ENCODE assay signal across 21 mouse cellular contexts in the genomic region with DNA sequence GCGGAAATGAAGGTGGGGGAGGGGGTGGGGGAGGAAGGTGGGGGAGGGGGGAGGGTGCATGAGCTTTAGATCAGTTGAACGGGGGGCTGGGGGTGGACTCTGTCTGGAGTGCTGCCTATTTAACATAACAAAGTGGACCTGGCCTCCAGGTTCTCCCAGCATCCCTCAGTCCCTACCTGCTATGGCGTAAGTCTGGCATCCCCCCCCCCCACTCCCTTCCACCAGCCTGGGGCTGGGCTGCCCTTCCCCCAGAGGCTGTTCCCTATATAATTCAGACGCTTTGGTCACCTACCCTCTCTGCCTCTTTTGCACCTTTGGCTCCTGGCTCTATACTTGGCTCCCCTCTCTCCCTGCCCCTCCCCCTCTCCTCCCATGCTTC. TPM values are rescaled to one million over a fixed set of nuclear protein-coding genes. Genes with fewer than 3 reads are reported as not detected.
DNase-seq lines count a peak whose midpoint lies in the region; ATAC-seq and TF ChIP-seq lines count a peak whose summit lies in the region.
"Had no signal": no experiment of that assay in that cellular context is flagged by ENCODE, and none has a peak within 500 bp of the region (broad histone marks: within the 10 kb centered on the region; RNA-seq: fewer than 3 reads in every experiment).

No protein-coding gene starts in this region.

- H3K9ac ChIP-seq in forebrain, postnatal 0 days = no peak overlapping the region
- no peak overlapping the region for H3K9ac ChIP-seq in neural tube, embryonic 11.5 days (ENCODE audit: low read length)
- no peak overlapping the region for H3K9ac ChIP-seq in neural tube, embryonic 15.5 days (replicated peaks)
- H3K9ac ChIP-seq: lung, embryonic 15.5 days had no signal

- H3K27ac ChIP-seq in forebrain, embryonic 10.5 days = peak overlapping the region; percentile 71
- no peak overlapping the region for H3K27ac ChIP-seq in forebrain, postnatal 0 days (ENCODE audit: low read depth, low read length)
- H3K27ac ChIP-seq in neural tube, embryonic 11.5 days (ENCODE audit: low read depth, low read length) = peak overlapping the region; percentile 40
- peak overlapping the region; percentile 67 for H3K27ac ChIP-seq in limb, embryonic 10.5 days
- H3K27ac ChIP-seq in neural tube, embryonic 15.5 days (replicated peaks) = peak overlapping the region; percentile 74
- H3K27ac ChIP-seq: lung, embryonic 15.5 days had no signal

- WGBS in forebrain, embryonic 10.5 days = 12% methylated on average over 4 of the region's 4 CpGs
- 3% methylated on average over 4 of the region's 4 CpGs for WGBS in forebrain, postnatal 0 days
- 3% methylated on average over 2 of the region's 4 CpGs for WGBS in neural tube, embryonic 11.5 days
- WGBS in limb, embryonic 10.5 days = 21% methylated on average over 4 of the region's 4 CpGs
- 5% methylated on average over 3 of the region's 4 CpGs for WGBS in neural tube, embryonic 15.5 days

- H3K9me3 ChIP-seq in forebrain, embryonic 10.5 days = no peaks in the 10 kb centered on the region
- H3K9me3 ChIP-seq in forebrain, postnatal 0 days (ENCODE audit: low read length) = no peaks in the 10 kb centered on the region
- no peaks in the 10 kb centered on the region for H3K9me3 ChIP-seq in neural tube, embryonic 11.5 days (ENCODE audit: control insufficient read depth, low read length)
- no peaks in the 10 kb centered on the region for H3K9me3 ChIP-seq in limb, embryonic 10.5 days (replicated peaks)
- peaks cover 3% of the 10 kb centered on the region; the same call in 1 of the 2 replicates for H3K9me3 ChIP-seq in neural tube, embryonic 15.5 days (replicated peaks)
- H3K9me3 ChIP-seq: lung, embryonic 15.5 days had no signal

- H3K4me1 ChIP-seq in forebrain, embryonic 10.5 days = peaks cover 19% of the 10 kb centered on the region
- no peaks in the 10 kb centered on the region; the same call in 1 of the 2 replicates for H3K4me1 ChIP-seq in forebrain, postnatal 0 days (ENCODE audit: insufficient read depth)
- peaks cover 10% of the 10 kb centered on the region for H3K4me1 ChIP-seq in neural tube, embryonic 11.5 days (ENCODE audit: control insufficient read depth, insufficient read depth, low read length)
- H3K4me1 ChIP-seq in limb, embryonic 10.5 days = peaks cover 34% of the 10 kb centered on the region
- peaks cover 9% of the 10 kb centered on the region for H3K4me1 ChIP-seq in neural tube, embryonic 15.5 days
- H3K4me1 ChIP-seq: lung, embryonic 15.5 days; megakaryocyte, embryonic 14.5 days had no signal

- no peak for ATAC-seq in forebrain, postnatal 0 days
- ATAC-seq in neural tube, embryonic 11.5 days (ENCODE audit: insufficient read depth, low FRiP score, low TSS enrichment) = peak; percentile 52
- 0 out of 2 replicates have a peak, but pooled peaks have one; percentile 6 for ATAC-seq in neural tube, embryonic 15.5 days (ENCODE audit: low FRiP score)

- no peak overlapping the region for H3K4me2 ChIP-seq in forebrain, postnatal 0 days (ENCODE audit: low read depth)
- H3K4me2 ChIP-seq in neural tube, embryonic 11.5 days (ENCODE audit: low read depth) = no peak overlapping the region
- no peak overlapping the region for H3K4me2 ChIP-seq in neural tube, embryonic 15.5 days
- H3K4me2 ChIP-seq: heart, embryonic 11.5 days; lung, embryonic 15.5 days had no signal

- H3K4me3 ChIP-seq in forebrain, embryonic 10.5 days = peak overlapping the region; percentile 2; the same call in 1 of the 2 replicates
- no peak overlapping the region for H3K4me3 ChIP-seq in forebrain, postnatal 0 days (ENCODE audit: low read depth, low read length)
- no peak overlapping the region for H3K4me3 ChIP-seq in neural tube, embryonic 11.5 days (ENCODE audit: low read depth, low read length)
- H3K4me3 ChIP-seq in limb, embryonic 10.5 days = no peak overlapping the region
- H3K4me3 ChIP-seq in neural tube, embryonic 15.5 days (replicated peaks) = no peak overlapping the region
- H3K4me3 ChIP-seq: erythroblast, embryonic 14.5 days; lung, embryonic 15.5 days; megakaryocyte, embryonic 14.5 days had no signal

- H3K36me3 ChIP-seq in forebrain, embryonic 10.5 days (replicated peaks) = no peaks in the 10 kb centered on the region
- no peaks in the 10 kb centered on the region for H3K36me3 ChIP-seq in forebrain, postnatal 0 days (ENCODE audit: insufficient read depth)
- no peaks in the 10 kb centered on the region for H3K36me3 ChIP-seq in neural tube, embryonic 11.5 days (ENCODE audit: control insufficient read depth, insufficient read depth, low read length)
- no peaks in the 10 kb centered on the region for H3K36me3 ChIP-seq in limb, embryonic 10.5 days
- no peaks in the 10 kb centered on the region for H3K36me3 ChIP-seq in neural tube, embryonic 15.5 days
- H3K36me3 ChIP-seq: lung, embryonic 15.5 days had no signal

- DNase-seq in forebrain, embryonic 10.5 days (ENCODE audit: extremely low spot score, low spot score) = no peak
- no peak for DNase-seq in forebrain, postnatal 0 days
- no peak for DNase-seq in neural tube, embryonic 11.5 days (ENCODE audit: low spot score)
- no peak for DNase-seq in neural tube, embryonic 10.5 days (ENCODE audit: extremely low spot score, low spot score)
- DNase-seq in limb, embryonic 10.5 days (ENCODE audit: low spot score) = no peak
- no peak for DNase-seq in thymus, postnatal 0 days (ENCODE audit: low spot score)
- no peak for DNase-seq in B cell, adult 2 months
- DNase-seq: adrenal gland, postnatal 14 days; cerebellum, adult 9-11 months; heart, postnatal 36 days; kidney, adult 11 months; liver; right cerebral cortex, adult 18-20 months; thymus, adult 2 months had no signal

- peaks cover 6% of the 10 kb centered on the region for H3K27me3 ChIP-seq in forebrain, embryonic 10.5 days (ENCODE audit: poor library complexity, severe bottlenecking)
- H3K27me3 ChIP-seq in forebrain, postnatal 0 days (ENCODE audit: insufficient read depth, low read length) = no peaks in the 10 kb centered on the region
- no peaks in the 10 kb centered on the region for H3K27me3 ChIP-seq in neural tube, embryonic 11.5 days (ENCODE audit: control insufficient read depth, insufficient read depth, low read length)
- no peaks in the 10 kb centered on the region for H3K27me3 ChIP-seq in limb, embryonic 10.5 days (ENCODE audit: low read depth, poor library complexity, severe bottlenecking)
- H3K27me3 ChIP-seq in neural tube, embryonic 15.5 days (replicated peaks) = no peaks in the 10 kb centered on the region
- H3K27me3 ChIP-seq: lung, embryonic 15.5 days had no signal

- no peak for TF ChIP-seq CTCF in forebrain, postnatal 0 days (IDR thresholded peaks at IDR 0.05; ENCODE audit: low read depth)

RNA-seq across cellular contexts. Expression of gene Slc45a1, which starts 25.9 kb away (rescaled TPM):
- 1.1 and 1.6 TPM in 2 replicates for polyA plus RNA-seq in forebrain, embryonic 10.5 days (2016; fragmentation: Nextera tagmentation; extraction: Ambion mirVana)
- total RNA-seq in forebrain, postnatal 0 days (2014; rRNA removed) = 30.5 and 37.2 TPM in 2 replicates
- polyA plus RNA-seq in forebrain, postnatal 0 days (2015; fragmentation: Nextera tagmentation; extraction: Ambion mirVana) = 38.9 and 43.9 TPM in 2 replicates
- 8.8 and 8.9 TPM in 2 replicates for polyA plus RNA-seq in neural tube, embryonic 11.5 days (2014; fragmentation: Nextera tagmentation; extraction: Ambion mirVana)
- 0.25 and 0.71 TPM in 2 replicates for polyA plus RNA-seq in limb, embryonic 10.5 days (2016; fragmentation: Nextera tagmentation; extraction: Ambion mirVana)
- polyA plus RNA-seq in neural tube, embryonic 15.5 days (2015; fragmentation: Nextera tagmentation; extraction: Ambion mirVana) = 37.9 and 47.8 TPM in 2 replicates
- not detected in 2 replicates for polyA plus RNA-seq in thymus, postnatal 0 days (2015; fragmentation: Nextera tagmentation; extraction: Ambion mirVana)
- total RNA-seq: gastrocnemius, adult 18-20 months; heart, postnatal 36 days had no signal
- polyA plus RNA-seq: erythroblast, embryonic 14.5 days; spleen, adult 2 months had no signal
